In the genomic region with DNA sequence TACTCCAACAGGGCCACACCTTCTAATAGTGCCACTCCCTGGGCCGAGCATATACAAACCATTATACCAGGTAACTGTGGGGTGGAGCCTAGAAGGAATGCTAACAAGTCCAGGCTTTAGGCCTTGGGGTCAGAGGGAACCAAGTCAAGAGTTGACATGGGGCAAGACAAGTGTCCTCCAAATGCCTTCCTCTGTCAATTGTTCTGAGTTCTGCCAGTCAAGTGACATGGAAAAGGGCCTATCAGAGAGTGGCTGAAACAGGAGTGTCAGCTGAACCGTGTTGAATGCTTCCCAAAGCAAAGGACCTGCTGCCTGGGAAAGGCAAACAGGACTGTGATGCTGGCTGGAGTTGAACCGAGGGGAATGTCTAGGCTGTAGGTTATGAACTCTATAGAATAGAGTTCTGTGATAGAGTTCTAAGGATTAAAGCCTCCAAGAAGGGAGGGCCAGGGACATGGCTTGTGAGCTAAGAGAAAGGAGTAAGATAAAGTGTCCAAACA, we compare ENCODE assay signal across 10 mouse cellular contexts. TPM values are rescaled to one million over a fixed set of nuclear protein-coding genes. Genes with fewer than 3 reads are reported as not detected.
DNase-seq lines count a peak whose midpoint lies in the region; ATAC-seq lines count a peak whose summit lies in the region.
"Had no signal": no experiment of that assay in that cellular context is flagged by ENCODE, and none has a peak within 500 bp of the region (broad histone marks: within the 10 kb centered on the region; RNA-seq: fewer than 3 reads in every experiment).

No protein-coding gene starts in this region.

- H3K36me3 ChIP-seq in neural tube, embryonic 12.5 days = no peaks in the 10 kb centered on the region
- H3K36me3 ChIP-seq in limb, embryonic 15.5 days = no peaks in the 10 kb centered on the region
- no peaks in the 10 kb centered on the region for H3K36me3 ChIP-seq in stomach, embryonic 15.5 days
- H3K36me3 ChIP-seq: embryonic facial prominence, embryonic 13.5 days had no signal

- peak overlapping the region; percentile 58; the same call in 1 of the 2 replicates for H3K4me2 ChIP-seq in neural tube, embryonic 12.5 days (replicated peaks)
- H3K4me2 ChIP-seq in limb, embryonic 15.5 days = no peak overlapping the region
- H3K4me2 ChIP-seq in stomach, embryonic 15.5 days = peak overlapping the region; percentile 63; the same call in 1 of the 2 replicates

- no peak for ATAC-seq in neural tube, embryonic 12.5 days (ENCODE audit: low FRiP score, low read depth)
- no peak for ATAC-seq in limb, embryonic 15.5 days (ENCODE audit: insufficient number of reproducible peaks, low FRiP score, low TSS enrichment, low read depth)
- no peak for ATAC-seq in stomach, embryonic 15.5 days (ENCODE audit: insufficient read depth, low FRiP score, low read depth)

- no peak overlapping the region for H3K4me3 ChIP-seq in neural tube, embryonic 12.5 days
- no peak overlapping the region for H3K4me3 ChIP-seq in limb, embryonic 15.5 days
- no peak overlapping the region for H3K4me3 ChIP-seq in stomach, embryonic 15.5 days (replicated peaks)

- 88% methylated on average over 3 of the region's 3 CpGs for WGBS in neural tube, embryonic 12.5 days
- 79% methylated on average over 3 of the region's 3 CpGs for WGBS in limb, embryonic 15.5 days
- WGBS in stomach, embryonic 15.5 days = 82% methylated on average over 3 of the region's 3 CpGs

- H3K4me1 ChIP-seq in neural tube, embryonic 12.5 days = peaks cover 12% of the 10 kb centered on the region
- H3K4me1 ChIP-seq in limb, embryonic 15.5 days = peaks cover 18% of the 10 kb centered on the region
- peaks cover 10% of the 10 kb centered on the region for H3K4me1 ChIP-seq in stomach, embryonic 15.5 days

- no peak overlapping the region for H3K27ac ChIP-seq in neural tube, embryonic 12.5 days
- H3K27ac ChIP-seq in limb, embryonic 15.5 days = peak overlapping the region; percentile 85; the same call in 1 of the 2 replicates
- H3K27ac ChIP-seq in stomach, embryonic 15.5 days = no peak overlapping the region

- peak; percentile 80 for DNase-seq in heart, adult 11 months
- no peak for DNase-seq in heart, postnatal 10 days
- no peak for DNase-seq in neural tube, embryonic 10.5 days (ENCODE audit: extremely low spot score, low spot score)
- DNase-seq in T-cell, adult 2 months (ENCODE audit: low spot score) = no peak
- DNase-seq in thymus, postnatal 4 days = no peak

- intact Hi-C loops in heart, postnatal 10 days (cut with DNase I) = no loop called here

- no peak overlapping the region for H3K9ac ChIP-seq in neural tube, embryonic 12.5 days
- no peak overlapping the region for H3K9ac ChIP-seq in limb, embryonic 15.5 days
- no peak overlapping the region for H3K9ac ChIP-seq in stomach, embryonic 15.5 days

- peaks cover 5% of the 10 kb centered on the region; the same call in 1 of the 2 replicates for H3K27me3 ChIP-seq in neural tube, embryonic 12.5 days (replicated peaks)
- no peaks in the 10 kb centered on the region; the same call in 1 of the 2 replicates for H3K27me3 ChIP-seq in limb, embryonic 15.5 days
- H3K27me3 ChIP-seq in stomach, embryonic 15.5 days (replicated peaks) = no peaks in the 10 kb centered on the region

- no peaks in the 10 kb centered on the region for H3K9me3 ChIP-seq in neural tube, embryonic 12.5 days
- no peaks in the 10 kb centered on the region for H3K9me3 ChIP-seq in limb, embryonic 15.5 days
- no peaks in the 10 kb centered on the region for H3K9me3 ChIP-seq in stomach, embryonic 15.5 days
- H3K9me3 ChIP-seq: embryonic facial prominence, embryonic 13.5 days had no signal

RNA-seq across cellular contexts. Expression of a gene that starts 5.9 kb away (rescaled TPM):
- under 1 TPM; 0.32 to 0.48 TPM for total RNA-seq in heart, postnatal 10 days (2021)
- polyA plus RNA-seq in neural tube, embryonic 12.5 days (2016; fragmentation: Nextera tagmentation; extraction: Ambion mirVana) = 0.23 and 0.26 TPM in 2 replicates
- polyA plus RNA-seq in limb, embryonic 15.5 days (2015; fragmentation: Nextera tagmentation; extraction: Ambion mirVana) = 0.20 and 0.23 TPM in 2 replicates
- polyA plus RNA-seq in stomach, embryonic 15.5 days (2015; fragmentation: Nextera tagmentation; extraction: Ambion mirVana) = 0.21 and 0.23 TPM in 2 replicates
- polyA plus RNA-seq: CD4-positive, CD25-positive, alpha-beta regulatory T cell, adult 4 months had no signal

RNA-seq across cellular contexts. Expression of a gene that starts 26.2 kb away (rescaled TPM):
- under 1 TPM; 0.17 to 0.45 TPM for total RNA-seq in heart, postnatal 10 days (2021)
- polyA plus RNA-seq in neural tube, embryonic 12.5 days (2016; fragmentation: Nextera tagmentation; extraction: Ambion mirVana) = 0.28 and 0.38 TPM in 2 replicates
- 0.12 and 0.27 TPM in 2 replicates for polyA plus RNA-seq in limb, embryonic 15.5 days (2015; fragmentation: Nextera tagmentation; extraction: Ambion mirVana)
- 0.08 and 0.17 TPM in 2 replicates for polyA plus RNA-seq in stomach, embryonic 15.5 days (2015; fragmentation: Nextera tagmentation; extraction: Ambion mirVana)
- polyA plus RNA-seq: CD4-positive, CD25-positive, alpha-beta regulatory T cell, adult 4 months had no signal

RNA-seq across cellular contexts. Expression of a gene that starts 35.4 kb away (rescaled TPM):
- 10 to 100 TPM; 61.7 to 64.3 TPM for total RNA-seq in heart, postnatal 10 days (2021)
- polyA plus RNA-seq in neural tube, embryonic 12.5 days (2016; fragmentation: Nextera tagmentation; extraction: Ambion mirVana) = 36.1 and 40.4 TPM in 2 replicates
- 57.3 and 65.5 TPM in 2 replicates for polyA plus RNA-seq in limb, embryonic 15.5 days (2015; fragmentation: Nextera tagmentation; extraction: Ambion mirVana)
- 29.1 and 30.6 TPM in 2 replicates for polyA plus RNA-seq in stomach, embryonic 15.5 days (2015; fragmentation: Nextera tagmentation; extraction: Ambion mirVana)
